Mouse (Mus musculus) E14TG2a.4 (cell line): ENCODE data around the gene Ubap2l.

Experiments
- CTCF ChIP-seq: conservative IDR thresholded peaks from 2 replicates; pipeline ENCODE4 v1.5.1; 2014; ENCODE audit warnings: low read length
- NANOG ChIP-seq: IDR thresholded peaks from 2 replicates; pipeline ENCODE4 v1.6.1; 2014; ENCODE audit warnings: borderline replicate concordance, low read length, mixed read lengths
- POU5F1 ChIP-seq: IDR thresholded peaks from 2 replicates; pipeline ENCODE4 v1.6.1; 2014; ENCODE audit warnings: low read length, borderline replicate concordance

- TF ChIP-seq CTCF (no peak), NANOG (no peak), POU5F1 (no peak)
These were observed 86.9 kb downstream of the Ubap2l start for GRCm38 (mm10) chr3:89965557-89965956.
